ENCODE assay signal across 10 mouse cellular contexts in genomic region chr16:26782331-26782730, GRCm38 (mm10).
DNase-seq lines count a peak whose midpoint lies in the region.
"Had no signal": no experiment of that assay in that cellular context is flagged by ENCODE, and none has a peak within 500 bp of the region (broad histone marks: within the 10 kb centered on the region; RNA-seq: fewer than 3 reads in every experiment).

No protein-coding gene starts in this region.

- DNase-seq in cerebellum, adult 9-10 months: peak; percentile 1
- no peak for DNase-seq in cerebellum, adult 8-10 months
- DNase-seq in kidney, postnatal 10 days: peak; percentile 7
- no peak for DNase-seq in kidney, adult 11 months
- peak; percentile 18 for DNase-seq in 416B (ENCODE audit: low read depth)
- DNase-seq in embryo, embryonic 10.5 days (ENCODE audit: low spot score): peak; percentile 43
- no peak for DNase-seq in urinary bladder, postnatal 36 days (ENCODE audit: low spot score in 2 of 2)
- DNase-seq in spleen, postnatal 4 days (ENCODE audit: low spot score in 2 of 2): no peak
- DNase-seq: adrenal gland, postnatal 25 days; gastrocnemius, postnatal 14 days had no signal

Comparison
In these comparisons a context has a peak if more than half of its experiments do, and no peak if none do; other contexts are left out.
1. DNase-seq: peak in cerebellum, adult 9-10 months (single experiment), kidney, postnatal 10 days (single experiment), 416B (single experiment) and embryo, embryonic 10.5 days (single experiment); none in cerebellum, adult 8-10 months (single experiment), kidney, adult 11 months (single experiment), urinary bladder, postnatal 36 days (0 of 2) and spleen, postnatal 4 days (0 of 2).